Mouse (Mus musculus) layer of hippocampus, postnatal 14 days (tissue): ENCODE data around the gene Krt18. TPM values are rescaled to one million over a fixed set of nuclear protein-coding genes. Genes with fewer than 3 reads are reported as not detected.
"Not testable (repeated sequence)": the region's sequence is repeated elsewhere in the genome, so short reads cannot be mapped to it uniquely, and the experiment has no call there.

Experiments used
- DNase-seq, 2 experiments: peaks; one replicate each; pipeline ENCODE4 v3.0.0; 2021 to 2022; ENCODE audit warnings: low spot score in 2 of 2, mixed read lengths in 1 of 2
- long read RNA-seq, 2 experiments: library from polyadenylated mRNA; stranded (forward); transcript quantifications; one replicate each; pipeline ENCODE4 v2.0.0; 2021
- total RNA-seq, 2 experiments: library from RNA; stranded (reverse); gene quantifications; 2 replicates each; pipeline ENCODE4 v1.2.3; 2021

The Krt18 gene
- total RNA-seq, result 1 to 10 TPM in 1 of 2 experiments, under 1 TPM in 1; 0.45 to 3.4 TPM
- long read RNA-seq, experiment 1, partial matches to known transcripts, result 0 of 2 reads
- long read RNA-seq, experiment 1, other reads (novel, unspliced or antisense), result 0 of 2 reads
- long read RNA-seq, experiment 2, transcript Krt18-201 (7 exons, 1,437 nt), result major isoform, 10 of 11 reads
- long read RNA-seq, experiment 2, partial matches to known transcripts, result 1 of 11 reads
- long read RNA-seq, experiment 2, other reads (novel, unspliced or antisense), result 0 of 11 reads

GRCm38 (mm10) chr15:102028040-102028439 is at the start of gene Krt18:
Krt18 (plus strand) TSS chr15:102028180.
- no peak for DNase-seq

GRCm38 (mm10) chr15:101980849-101981248 is 47.1 kb upstream of the Krt18 start:
- no peak for DNase-seq

- no peak for DNase-seq
Observed at GRCm38 (mm10) chr15:101983315-101983948, 44.5 kb upstream of the Krt18 start.

GRCm38 (mm10) chr15:101983949-101984601 is 43.9 kb upstream of the Krt18 start:
- peak; percentile 93 to 96 for DNase-seq

- DNase-seq, result no peak
Observed at GRCm38 (mm10) chr15:101984746-101985145, 43.2 kb upstream of the Krt18 start.

GRCm38 (mm10) chr15:101988119-101988518 is 39.9 kb upstream of the Krt18 start:
- peak; percentile 87 to 89 for DNase-seq

- no peak for DNase-seq
Observed at GRCm38 (mm10) chr15:101988714-101989113, 39.3 kb upstream of the Krt18 start.

- DNase-seq, result no peak
Observed at GRCm38 (mm10) chr15:101990946-101991345, 37.0 kb upstream of the Krt18 start.

- no peak for DNase-seq
Observed at GRCm38 (mm10) chr15:101994365-101994764, 33.6 kb upstream of the Krt18 start.

- no peak for DNase-seq
Observed at GRCm38 (mm10) chr15:101995484-101996236, 32.3 kb upstream of the Krt18 start.

GRCm38 (mm10) chr15:101996450-101997078 is 31.4 kb upstream of the Krt18 start:
- DNase-seq, result not testable (repeated sequence)

- DNase-seq, result no peak
Observed at GRCm38 (mm10) chr15:101999156-101999555, 28.8 kb upstream of the Krt18 start.

- DNase-seq, result no peak
Observed at GRCm38 (mm10) chr15:101999676-102000335, 28.2 kb upstream of the Krt18 start.

- DNase-seq, result no peak
Observed at GRCm38 (mm10) chr15:102002646-102003488, 25.1 kb upstream of the Krt18 start.

GRCm38 (mm10) chr15:102003516-102003915 is 24.5 kb upstream of the Krt18 start:
- DNase-seq, result no peak

GRCm38 (mm10) chr15:102004189-102004588 is 23.8 kb upstream of the Krt18 start, which contains the start of gene Krt8:
Krt8 (minus strand) TSS chr15:102004482.
- DNase-seq, result no peak

- DNase-seq, result no peak
Observed at GRCm38 (mm10) chr15:102005290-102005689, 22.7 kb upstream of the Krt18 start.

GRCm38 (mm10) chr15:102006317-102006716 is 21.7 kb upstream of the Krt18 start:
- no peak for DNase-seq
